Mouse (Mus musculus) brain, adult 2 months (tissue): ENCODE results near the gene Cpvl.

Source experiments
- DNase-seq: peaks from one replicate; pipeline ENCODE4 v3.0.0; 2011; ENCODE audit warnings: low read depth, low spot score

Gene Cpvl

DNA sequence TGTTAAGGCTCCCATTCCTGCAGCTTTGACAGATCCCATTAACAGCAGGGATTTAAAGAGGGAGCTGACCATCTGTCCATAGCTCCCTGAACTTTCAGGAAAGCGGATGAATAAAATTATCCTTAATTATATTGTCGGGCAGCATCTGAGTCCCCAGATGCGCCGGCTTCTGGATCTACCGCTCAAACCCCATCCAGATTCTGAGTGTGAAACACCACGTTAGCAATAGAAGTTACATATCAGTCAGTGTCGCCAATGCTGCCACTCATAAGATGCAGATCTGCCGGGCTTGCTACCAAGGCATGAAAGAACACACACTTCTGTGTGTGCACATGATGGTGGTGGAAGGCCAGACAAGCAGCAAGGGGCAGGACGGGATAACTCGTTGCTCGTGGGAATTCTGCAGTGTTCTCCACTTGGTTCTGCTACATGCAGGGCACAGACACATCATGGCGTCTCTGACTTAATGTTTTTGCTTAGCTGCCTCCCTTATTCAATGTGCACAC is 6.2 kb downstream of the Cpvl start:
- peak; percentile 77 for DNase-seq

DNA sequence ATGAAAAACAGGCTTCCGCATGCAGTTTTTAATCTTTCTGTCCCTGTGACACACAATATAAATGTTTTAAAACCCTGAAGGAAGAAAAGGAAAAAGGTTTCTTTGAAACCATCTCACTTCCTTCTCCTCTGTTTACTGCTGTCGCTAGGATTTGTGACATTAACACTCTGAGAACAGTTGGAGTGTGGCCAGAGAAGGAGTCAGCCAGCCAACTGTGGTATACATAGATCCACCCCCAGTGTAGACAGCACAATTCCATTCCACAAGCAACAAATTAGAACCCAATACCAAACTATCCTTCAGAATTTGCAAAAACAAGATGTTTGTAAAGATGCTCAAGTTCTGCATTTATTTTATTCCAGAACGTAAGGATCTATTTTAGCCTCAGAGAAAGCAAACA is 6.7 kb downstream of the Cpvl start:
- peak; percentile 85 for DNase-seq

DNA sequence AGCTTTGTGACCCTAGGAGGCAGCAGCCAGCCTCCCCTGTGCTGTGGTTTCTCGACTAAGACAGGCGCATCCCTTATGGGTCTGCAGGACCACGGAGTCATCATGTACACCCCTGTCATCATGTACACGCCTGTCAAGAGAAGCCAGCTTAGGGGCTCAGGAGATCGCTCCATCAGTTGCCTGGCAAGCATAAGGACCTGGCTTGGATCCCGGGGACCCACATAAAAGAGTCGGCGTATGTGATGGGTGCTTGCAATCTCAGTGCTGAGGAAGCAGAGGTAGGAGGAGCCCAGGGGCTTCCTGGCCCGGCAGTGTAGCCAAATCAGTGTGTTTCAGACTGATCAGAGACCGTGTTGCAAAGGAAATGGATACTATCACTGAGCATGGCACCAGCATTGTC is 9.4 kb downstream of the Cpvl start:
- no peak for DNase-seq

DNA sequence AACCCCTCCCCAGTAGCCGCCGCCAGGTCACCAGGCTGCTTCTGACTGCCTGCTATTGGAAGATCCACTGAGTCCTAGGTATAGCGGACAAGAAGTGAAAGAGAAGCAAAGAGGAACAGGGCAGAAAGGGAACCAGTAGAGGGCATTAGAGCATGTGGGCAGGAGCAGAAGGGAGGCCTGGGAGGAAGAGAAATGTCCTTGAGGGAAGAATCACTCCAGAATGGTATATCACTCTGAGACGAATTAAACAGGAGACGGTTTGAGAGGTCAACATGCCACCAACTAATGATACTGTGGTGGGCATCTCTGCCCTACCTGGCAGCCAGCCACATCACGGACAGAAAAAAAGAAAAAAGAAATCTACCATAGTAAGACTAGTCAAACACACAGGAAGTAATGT is 9.9 kb downstream of the Cpvl start:
- peak; percentile 70 for DNase-seq

DNA sequence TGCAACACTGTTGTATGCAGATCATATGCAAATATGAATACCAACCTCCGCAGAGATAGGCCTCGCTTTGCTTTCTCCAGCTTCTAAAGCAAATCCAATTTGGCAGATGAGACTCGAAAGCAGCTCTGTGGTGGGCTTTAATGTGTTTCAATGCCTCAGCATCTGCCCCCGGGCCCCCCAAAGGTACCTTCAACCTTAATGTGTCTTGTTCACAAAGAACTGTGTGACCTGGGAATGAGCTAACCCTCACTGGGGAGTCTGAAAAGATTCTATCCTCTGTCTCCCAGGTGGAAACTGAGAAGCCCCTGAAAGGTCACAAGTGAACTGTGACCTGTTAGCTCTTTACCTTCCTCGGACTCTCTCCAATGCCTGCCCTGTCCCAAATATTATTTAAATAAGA is 11.9 kb downstream of the Cpvl start:
- no peak for DNase-seq

DNA sequence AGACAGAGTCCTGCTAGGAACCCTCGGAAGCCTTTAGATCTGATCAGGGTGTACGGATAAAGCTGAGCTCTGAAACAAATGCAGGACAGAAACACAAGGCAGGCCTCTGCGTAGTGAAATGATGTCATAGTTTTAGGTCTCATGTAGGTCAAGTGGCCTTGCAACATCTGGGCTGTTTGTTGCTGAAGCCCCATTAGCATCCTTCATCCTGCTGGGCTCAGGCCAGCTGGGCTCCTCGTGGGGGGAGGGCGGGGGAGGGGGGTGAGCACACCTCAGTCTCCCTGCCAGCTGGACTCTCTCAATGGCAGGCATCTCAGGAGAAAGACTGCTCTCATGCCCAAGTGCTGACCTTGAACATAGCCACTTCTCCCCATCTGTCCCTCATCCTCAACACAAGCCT is 12.6 kb downstream of the Cpvl start:
- no peak for DNase-seq

DNA sequence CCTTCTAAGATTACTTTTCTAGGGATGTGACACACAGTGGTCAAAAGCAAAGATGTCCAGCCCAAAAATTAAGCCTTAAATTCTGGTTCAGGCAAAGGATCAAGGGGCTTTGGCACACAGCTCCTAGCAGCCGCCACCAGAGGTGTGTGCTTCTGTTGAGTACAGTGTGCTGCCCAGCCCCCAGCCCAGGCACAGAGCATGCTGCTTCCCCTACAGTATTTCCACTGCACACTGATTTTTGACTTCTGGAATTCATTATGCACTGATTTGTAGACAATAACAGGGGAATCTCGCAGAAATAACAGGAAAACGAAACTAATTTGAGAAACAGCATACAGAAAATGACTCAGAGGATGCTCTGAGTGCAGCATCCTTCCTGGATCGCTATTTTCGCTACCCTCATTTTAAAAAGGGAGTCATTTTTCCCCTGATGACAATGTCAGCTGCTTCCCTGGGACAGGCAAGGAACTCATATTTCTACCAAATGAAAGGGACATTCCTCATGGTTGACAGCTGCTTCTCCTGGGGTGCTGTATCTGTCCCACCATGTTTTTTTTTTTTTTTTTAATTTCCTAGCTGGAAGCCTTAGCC is 14.5 kb downstream of the Cpvl start:
- peak; percentile 29 for DNase-seq

DNA sequence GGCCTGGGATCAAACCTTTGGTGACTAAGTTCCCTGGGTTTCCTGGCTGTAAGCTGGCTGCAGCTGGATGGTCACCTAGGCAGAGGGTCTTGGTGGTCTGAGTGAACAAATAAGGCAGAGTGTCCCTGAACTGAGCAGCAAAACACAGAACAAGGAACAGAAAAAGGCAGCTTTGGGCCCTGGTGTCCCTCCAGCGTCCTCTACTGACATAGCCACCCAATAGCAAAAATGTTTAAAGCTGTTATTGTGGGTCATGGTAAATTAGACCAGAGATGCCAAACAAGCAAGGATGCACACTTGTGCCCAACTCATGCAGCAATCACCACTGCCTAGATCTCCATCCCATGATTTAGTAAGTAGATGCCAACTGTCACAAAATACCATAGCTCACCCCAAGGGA is 16.5 kb downstream of the Cpvl start:
- no peak for DNase-seq

DNA sequence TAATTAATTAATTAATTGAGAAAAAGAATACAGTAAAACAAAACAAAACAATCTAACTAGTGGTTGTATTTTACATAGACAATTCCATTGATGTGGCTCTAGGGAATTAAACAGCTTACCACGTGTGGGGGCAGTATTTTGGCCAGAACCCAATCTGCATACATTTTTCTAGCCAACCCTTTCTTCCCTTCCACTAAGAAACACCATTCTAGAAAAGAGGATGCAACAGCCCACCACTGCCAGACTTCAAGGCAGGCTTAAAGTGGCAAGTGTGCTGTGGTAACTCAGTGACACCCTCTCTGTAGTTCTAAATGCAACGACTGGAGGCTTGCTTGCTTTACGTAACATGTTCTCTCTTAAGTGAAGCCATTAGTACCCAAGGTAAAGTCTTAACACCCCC is 18.6 kb downstream of the Cpvl start:
- peak; percentile 61 for DNase-seq

DNA sequence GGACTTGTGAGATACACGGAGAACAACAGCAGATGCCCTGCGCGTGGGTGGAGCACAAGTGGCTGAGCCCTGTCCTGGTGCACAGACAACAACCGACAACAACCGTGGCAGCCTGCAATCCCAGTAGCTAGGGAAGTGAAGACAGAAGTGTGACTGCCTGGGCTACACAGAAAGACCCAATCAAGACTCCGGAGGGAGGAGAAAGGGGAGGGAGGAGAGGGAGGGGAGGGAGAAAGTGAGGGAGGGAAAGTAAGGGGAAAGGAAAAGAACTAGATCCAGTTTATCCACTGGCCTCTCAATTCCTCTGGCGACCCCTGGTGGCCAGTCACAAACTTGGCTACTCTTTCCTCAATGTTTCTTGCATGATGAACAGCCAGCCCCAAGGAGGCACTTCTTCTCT is 20.1 kb downstream of the Cpvl start:
- DNase-seq: peak; percentile 91

DNA sequence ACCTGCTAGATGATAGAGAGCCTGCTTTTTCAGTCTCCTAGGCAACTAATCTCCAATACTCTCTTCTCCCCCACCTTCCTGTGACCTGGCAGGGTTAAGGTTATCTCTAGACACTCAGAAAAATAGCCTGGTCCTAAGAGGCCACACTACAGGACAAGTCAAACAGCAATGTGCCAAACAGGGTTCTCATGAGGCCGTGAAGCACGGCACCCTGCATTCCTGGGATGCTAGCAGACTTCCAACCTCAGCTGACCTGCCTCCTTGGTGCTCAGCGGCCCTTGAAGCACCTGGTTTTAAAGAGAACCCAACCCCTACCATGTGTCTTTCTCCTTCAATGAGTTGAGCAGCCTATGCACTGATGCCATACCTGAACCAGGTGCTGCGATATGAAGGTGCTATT is 22.0 kb downstream of the Cpvl start:
- DNase-seq: no peak

DNA sequence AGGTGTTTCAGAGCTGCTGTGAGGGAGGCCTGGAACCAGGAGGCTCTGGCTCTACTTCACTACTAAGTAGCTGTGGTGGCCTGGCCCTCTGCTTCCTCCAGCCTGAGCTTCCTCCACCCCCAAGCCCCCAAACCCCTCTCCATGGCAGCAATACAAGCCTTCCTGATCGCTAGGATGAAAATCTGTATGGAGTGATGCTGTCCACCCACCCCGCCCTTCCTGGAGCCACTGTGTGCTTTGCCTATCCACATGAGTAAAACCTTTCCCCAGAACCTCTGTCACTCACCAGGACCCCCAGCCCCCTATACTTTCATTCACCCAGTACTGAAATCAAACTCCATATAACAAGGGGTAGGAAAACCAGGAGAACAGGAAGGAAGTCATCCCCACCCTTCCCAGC is 22.6 kb downstream of the Cpvl start:
- DNase-seq: no peak

DNA sequence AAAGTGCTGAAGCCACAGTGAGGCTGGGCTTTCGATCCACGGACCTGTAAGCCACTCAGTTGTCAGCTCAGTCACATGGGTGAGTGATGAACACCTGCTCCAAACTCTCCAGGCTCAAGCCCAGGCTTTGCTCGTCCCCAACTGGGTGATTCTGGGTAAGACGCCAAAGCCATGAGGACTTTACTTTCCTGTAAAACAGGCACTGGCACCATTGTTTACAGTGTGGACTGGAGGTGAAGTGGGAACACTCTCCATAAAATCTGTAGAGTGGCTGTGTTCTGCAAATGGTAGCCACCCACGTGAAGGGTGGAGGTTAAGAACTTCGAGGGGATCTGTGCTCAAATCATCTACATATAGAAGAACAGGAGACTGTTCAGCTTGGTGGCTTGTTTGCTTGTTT is 23.2 kb downstream of the Cpvl start:
- DNase-seq: no peak

DNA sequence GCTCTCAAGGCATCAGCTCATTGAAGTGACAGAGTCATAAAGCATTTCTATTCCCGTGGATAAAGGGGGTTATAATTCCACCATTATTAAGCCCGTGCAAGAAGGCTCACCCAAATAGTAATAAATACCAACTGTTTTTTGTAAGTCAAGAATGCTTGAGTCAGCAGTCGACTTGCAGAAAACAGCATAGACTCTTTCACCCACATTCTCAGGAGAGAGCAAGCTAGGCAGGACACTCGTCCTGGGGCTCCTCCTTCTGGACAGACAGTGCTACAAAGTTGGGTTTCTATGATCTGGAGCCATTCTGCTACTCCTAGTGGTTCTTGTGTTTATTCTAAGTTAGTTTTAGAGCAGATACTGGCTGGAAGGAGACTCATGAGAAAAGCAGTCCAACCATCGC is 24.4 kb downstream of the Cpvl start:
- peak; percentile 78 for DNase-seq

DNA sequence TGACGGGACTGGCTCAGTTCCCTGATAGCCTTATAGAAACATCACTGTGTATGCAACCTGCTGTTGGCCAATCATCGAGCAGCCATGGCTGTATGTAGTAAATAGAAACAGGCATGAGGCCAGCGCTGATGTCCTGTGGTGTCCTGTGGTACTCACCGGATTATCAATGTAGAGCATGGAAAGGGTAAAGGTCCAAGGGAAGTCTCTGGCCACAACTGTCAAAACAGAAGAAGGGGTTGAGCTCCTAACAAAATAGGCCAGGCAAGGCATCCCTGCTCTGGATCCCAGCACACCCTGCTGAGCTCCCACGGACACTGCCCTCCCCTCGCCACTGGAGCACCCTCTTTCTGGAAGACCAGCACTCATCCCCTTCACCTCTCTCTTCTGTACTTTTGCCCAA is 25.1 kb downstream of the Cpvl start:
- no peak for DNase-seq

DNA sequence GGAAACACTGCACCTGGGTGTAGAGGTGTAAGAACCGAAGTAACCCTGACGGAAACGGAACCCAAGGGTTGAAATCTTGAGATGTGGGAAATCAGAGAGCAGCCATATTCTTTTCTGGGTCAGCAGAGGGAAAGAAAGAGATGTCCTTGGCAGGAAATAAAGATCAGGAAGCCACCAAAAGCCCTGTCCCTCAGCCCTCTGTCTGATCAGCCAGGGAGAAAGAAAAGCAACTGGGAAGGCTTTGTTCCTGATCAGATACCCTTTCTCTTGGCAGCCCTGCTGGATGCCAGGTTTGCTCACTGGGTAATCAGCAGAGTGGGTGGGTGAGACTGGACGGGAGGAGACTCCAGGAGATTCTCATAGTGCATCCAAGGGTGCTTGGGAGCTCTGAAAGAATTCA is 27.1 kb downstream of the Cpvl start:
- no peak for DNase-seq

DNA sequence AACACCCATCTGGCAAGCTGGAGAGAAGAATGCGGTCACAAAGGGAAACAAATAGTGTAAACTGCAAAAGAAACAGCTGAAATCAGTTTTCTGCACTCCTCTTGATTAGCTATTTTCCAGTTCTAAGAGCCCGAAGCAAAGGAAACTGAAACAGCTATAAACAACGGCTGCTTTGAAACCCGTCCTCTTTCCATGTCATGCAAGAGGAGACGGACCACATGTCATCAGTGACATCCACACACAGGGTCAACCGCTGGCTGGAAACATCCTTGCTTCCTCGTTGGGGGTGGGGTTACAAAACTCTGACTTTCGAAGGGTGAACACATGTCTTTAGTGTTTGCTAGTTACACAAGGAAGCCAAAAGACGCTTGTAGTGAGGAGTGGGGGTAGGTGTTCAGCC is 27.6 kb downstream of the Cpvl start:
- no peak for DNase-seq

DNA sequence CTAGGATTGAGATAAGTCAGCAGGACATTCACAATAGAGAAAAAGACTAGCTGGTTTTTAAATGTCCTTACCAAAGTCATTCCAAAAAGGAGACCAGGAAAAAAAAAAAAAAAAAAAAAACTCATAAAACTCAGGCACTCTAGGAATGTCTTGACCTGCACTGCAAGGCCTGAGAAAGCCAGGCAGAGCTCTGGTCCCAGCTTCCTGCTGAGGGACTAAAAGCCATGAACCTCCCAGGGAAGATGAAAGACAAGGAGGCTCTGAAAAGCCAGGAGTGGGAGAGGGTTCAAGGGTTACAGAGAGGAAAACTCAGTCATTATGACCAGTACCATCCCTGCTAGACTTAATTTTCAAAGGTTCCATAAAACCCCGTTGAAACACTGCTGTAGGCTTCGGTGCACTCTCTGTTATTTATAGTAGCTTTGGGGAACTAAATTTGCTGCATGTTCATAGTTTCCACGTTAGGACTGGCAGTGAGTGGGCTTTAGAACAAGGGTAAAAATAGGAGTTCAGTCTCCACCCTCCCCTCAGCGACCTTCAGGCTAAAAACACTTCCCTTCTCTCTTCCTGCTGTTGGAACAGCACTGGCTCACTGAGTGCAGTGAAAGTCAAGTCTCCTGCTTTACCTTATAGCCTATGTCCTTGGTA is 30.0 kb downstream of the Cpvl start:
- DNase-seq: peak; percentile 64

DNA sequence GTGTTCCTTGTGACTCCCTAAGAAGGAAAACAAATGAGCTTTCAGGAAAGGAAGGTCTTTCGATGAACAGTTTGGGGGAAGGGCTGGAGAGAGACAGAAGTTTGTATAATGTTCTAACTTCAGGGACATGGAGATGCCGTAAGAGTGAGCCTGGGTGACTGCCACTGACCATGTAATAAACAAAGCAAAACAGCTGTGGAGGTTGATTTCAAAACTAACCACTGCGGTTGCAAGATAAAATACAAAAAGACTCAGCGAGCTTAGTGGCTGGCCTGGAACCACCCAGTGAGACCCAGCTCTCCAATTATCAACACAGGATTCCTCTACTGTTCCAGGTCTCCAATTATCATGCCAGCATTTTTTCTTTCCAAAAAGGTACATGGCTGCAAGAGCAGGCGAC is 33.6 kb downstream of the Cpvl start:
- no peak for DNase-seq

DNA sequence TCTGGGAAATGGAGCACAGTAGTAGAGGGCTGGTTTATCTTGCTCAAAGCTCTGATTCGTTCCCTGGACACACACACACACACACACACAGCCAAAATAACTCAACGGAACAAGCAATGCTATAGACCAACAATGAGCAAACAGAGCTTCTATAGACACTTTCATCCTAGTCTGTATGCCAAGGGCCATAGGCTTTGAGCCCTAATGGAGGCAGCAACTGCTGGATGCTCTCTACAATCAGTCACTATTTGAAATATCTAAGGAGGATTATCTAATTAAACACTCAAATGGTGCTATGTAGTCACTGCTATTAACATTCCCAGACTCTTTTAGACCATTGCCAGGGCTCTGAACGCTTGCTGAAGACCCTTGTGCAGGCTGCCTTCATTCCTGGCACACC is 34.1 kb downstream of the Cpvl start:
- DNase-seq: no peak

DNA sequence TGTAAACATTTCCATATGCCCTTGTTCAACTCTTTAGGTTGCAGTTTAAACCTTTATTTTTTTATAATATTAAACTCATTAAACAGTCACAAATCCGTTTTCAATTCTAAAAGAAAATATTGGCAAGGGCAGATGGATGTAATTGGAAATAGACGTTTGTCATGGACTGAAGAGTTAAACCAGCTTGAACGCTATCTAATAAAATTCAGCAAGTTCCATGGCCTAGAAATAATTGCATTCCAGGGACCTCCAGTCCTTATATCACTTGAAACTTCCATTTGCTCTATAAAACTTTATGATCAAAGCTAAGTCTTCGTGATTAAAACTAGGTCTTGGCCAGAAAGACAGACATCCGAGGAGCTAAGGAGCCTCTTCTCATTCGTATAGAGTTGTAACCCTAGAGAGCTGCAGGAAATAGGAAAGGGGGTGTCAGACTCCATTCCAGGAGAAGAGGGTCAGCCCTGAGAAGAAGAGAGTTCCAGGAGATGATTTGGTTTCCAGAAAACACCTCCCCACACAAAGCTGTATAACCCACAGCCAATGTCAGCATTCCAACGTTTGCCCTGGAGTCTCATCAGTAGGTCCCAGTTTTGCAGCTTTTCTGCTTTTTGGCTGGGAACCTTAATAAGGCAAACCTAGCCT is 36.2 kb downstream of the Cpvl start:
- DNase-seq: no peak

DNA sequence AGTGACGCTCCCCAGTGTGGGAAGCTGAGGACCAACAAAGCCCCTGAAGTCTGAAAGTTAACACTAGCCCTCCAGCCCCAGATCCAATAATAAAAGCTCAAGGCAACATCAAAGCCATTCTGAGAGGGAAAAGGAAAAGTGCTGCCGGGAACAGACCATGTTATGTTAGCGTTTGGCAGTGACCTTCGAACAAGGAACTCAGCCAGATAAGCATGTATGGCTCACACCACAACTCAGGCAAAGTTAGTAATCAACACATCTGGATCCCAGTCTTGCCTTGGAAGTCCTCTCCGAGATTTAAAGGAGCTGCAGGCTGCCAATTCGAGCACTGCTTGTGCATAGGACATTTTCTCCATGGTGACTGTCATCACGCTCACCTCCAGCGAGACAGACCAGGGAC is 38.7 kb downstream of the Cpvl start:
- no peak for DNase-seq

DNA sequence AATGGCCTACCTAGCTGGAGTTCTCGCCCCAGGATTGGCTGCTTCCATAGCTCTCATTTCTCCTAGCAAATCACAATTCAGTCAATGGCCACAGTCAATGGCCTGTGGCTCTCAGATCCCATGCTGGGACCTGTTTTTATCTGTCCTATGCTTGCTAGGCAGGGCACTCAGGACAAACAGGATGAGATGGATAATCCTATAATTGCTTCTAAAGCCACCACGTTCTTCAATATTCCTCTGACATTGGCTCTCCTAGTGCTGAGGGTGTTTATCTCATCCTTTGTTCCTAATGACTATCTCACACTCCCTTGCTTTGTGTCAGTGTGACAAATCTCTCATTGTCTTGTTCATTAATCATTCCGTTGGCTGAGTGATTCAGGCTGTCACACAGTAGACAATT is 39.5 kb downstream of the Cpvl start:
- peak; percentile 72 for DNase-seq
